Comparison of ENCODE assay signal across 27 mouse cellular contexts in the genomic region with DNA sequence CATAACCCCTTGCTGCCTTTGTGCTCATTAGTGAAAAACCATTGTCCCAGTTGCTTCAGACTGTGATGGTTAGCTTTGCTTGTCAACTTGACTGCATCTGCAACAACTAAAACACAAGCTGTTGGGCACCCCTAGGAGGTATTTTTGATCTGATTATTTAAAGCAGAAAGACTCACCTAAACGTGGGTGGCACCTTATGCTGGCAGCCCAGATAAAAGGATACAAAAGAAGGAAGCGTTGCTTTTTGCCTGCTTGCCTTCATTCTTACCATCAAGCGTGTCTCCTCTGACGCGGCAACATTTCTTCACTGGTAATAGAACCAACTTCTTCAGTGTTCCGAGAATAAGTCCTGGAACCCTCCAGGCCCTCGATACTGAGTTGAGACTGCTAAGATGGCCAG.
DNase-seq lines count a peak whose midpoint lies in the region; ATAC-seq lines count a peak whose summit lies in the region.
"Had no signal": no experiment of that assay in that cellular context is flagged by ENCODE, and none has a peak within 500 bp of the region (broad histone marks: within the 10 kb centered on the region; RNA-seq: fewer than 3 reads in every experiment).

No protein-coding gene starts in this region.

- H3K4me2 ChIP-seq in forebrain, embryonic 12.5 days, result no peak overlapping the region
- no peak overlapping the region for H3K4me2 ChIP-seq in forebrain, embryonic 15.5 days (replicated peaks)
- H3K4me2 ChIP-seq: embryonic facial prominence, embryonic 13.5 days; forebrain, embryonic 13.5 days; heart, embryonic 12.5 days; limb, embryonic 13.5 days; liver, embryonic 12.5 days; midbrain, embryonic 12.5 days; neural tube, embryonic 12.5 days had no signal

- no peaks in the 10 kb centered on the region for H3K4me1 ChIP-seq in forebrain, embryonic 12.5 days
- H3K4me1 ChIP-seq in forebrain, embryonic 15.5 days, result no peaks in the 10 kb centered on the region
- H3K4me1 ChIP-seq: embryonic facial prominence, embryonic 13.5 days; heart, embryonic 12.5 days; limb, embryonic 13.5 days; liver, embryonic 12.5 days; midbrain, embryonic 12.5 days; neural tube, embryonic 12.5 days had no signal

- no peaks in the 10 kb centered on the region for H3K36me3 ChIP-seq in forebrain, embryonic 12.5 days (replicated peaks)
- no peaks in the 10 kb centered on the region for H3K36me3 ChIP-seq in forebrain, embryonic 15.5 days
- H3K36me3 ChIP-seq: embryonic facial prominence, embryonic 13.5 days; heart, embryonic 12.5 days; limb, embryonic 13.5 days; liver, embryonic 12.5 days; midbrain, embryonic 12.5 days; neural tube, embryonic 12.5 days had no signal

- H3K9me3 ChIP-seq in forebrain, embryonic 12.5 days, result no peaks in the 10 kb centered on the region
- H3K9me3 ChIP-seq in forebrain, embryonic 15.5 days, result no peaks in the 10 kb centered on the region
- H3K9me3 ChIP-seq: embryonic facial prominence, embryonic 13.5 days; forebrain, embryonic 13.5 days; heart, embryonic 12.5 days; limb, embryonic 13.5 days; liver, embryonic 12.5 days; midbrain, embryonic 12.5 days; neural tube, embryonic 12.5 days had no signal

- H3K27ac ChIP-seq in forebrain, embryonic 12.5 days, result 0 out of 2 replicates have a peak overlapping the region, but pooled peaks have one; percentile 8
- H3K27ac ChIP-seq in forebrain, embryonic 15.5 days (replicated peaks), result no peak overlapping the region
- H3K27ac ChIP-seq: embryonic facial prominence, embryonic 13.5 days; forebrain, embryonic 13.5 days; limb, embryonic 13.5 days; liver, embryonic 12.5 days; midbrain, embryonic 12.5 days; neural tube, embryonic 12.5 days; stomach, postnatal 0 days had no signal

- no peak overlapping the region for H3K9ac ChIP-seq in forebrain, embryonic 12.5 days
- H3K9ac ChIP-seq in forebrain, embryonic 15.5 days (replicated peaks), result no peak overlapping the region
- H3K9ac ChIP-seq: embryonic facial prominence, embryonic 13.5 days; forebrain, embryonic 13.5 days; heart, embryonic 12.5 days; limb, embryonic 13.5 days; liver, embryonic 12.5 days; midbrain, embryonic 12.5 days; neural tube, embryonic 12.5 days had no signal

- 80% methylated on average over 7 of the region's 7 CpGs for WGBS in forebrain, embryonic 12.5 days
- WGBS in forebrain, embryonic 15.5 days, result 73% methylated on average over 7 of the region's 7 CpGs

- H3K4me3 ChIP-seq in forebrain, embryonic 12.5 days (replicated peaks), result no peak overlapping the region
- no peak overlapping the region for H3K4me3 ChIP-seq in forebrain, embryonic 15.5 days
- H3K4me3 ChIP-seq: embryonic facial prominence, embryonic 13.5 days; erythroblast, embryonic 14.5 days; forebrain, embryonic 13.5 days; heart, embryonic 12.5 days; limb, embryonic 13.5 days; liver, embryonic 12.5 days; midbrain, embryonic 12.5 days; neural tube, embryonic 12.5 days had no signal

- DNase-seq in layer of hippocampus, adult 8-10 months (ENCODE audit: low spot score in 2 of 2), result peak; percentile 19 to 35
- no peak for DNase-seq in layer of hippocampus, postnatal 10 days (ENCODE audit: low spot score in 2 of 2)
- peak; percentile 32 for DNase-seq in retina, embryonic 14.5 days (ENCODE audit: low spot score)
- DNase-seq in retina, postnatal 1 day, result no peak
- DNase-seq in urinary bladder, adult 2 months (ENCODE audit: low spot score), result no peak
- DNase-seq: adrenal gland, postnatal 14 days; cerebellum, adult 8-10 months; cerebellum, postnatal 36 days; embryo, embryonic 11 days; gastrocnemius, postnatal 25 days; heart, adult 18-20 months; heart, postnatal 10 days; kidney, postnatal 25 days; lung, adult 2 months; lung, postnatal 14 days had no signal

- no peak for ATAC-seq in forebrain, embryonic 12.5 days (ENCODE audit: low FRiP score)
- ATAC-seq in forebrain, embryonic 15.5 days (replicated peaks), result no peak
- ATAC-seq: forebrain, embryonic 13.5 days; intestine, postnatal 0 days; liver, embryonic 12.5 days had no signal

- H3K27me3 ChIP-seq in forebrain, embryonic 12.5 days, result no peaks in the 10 kb centered on the region
- no peaks in the 10 kb centered on the region for H3K27me3 ChIP-seq in forebrain, embryonic 15.5 days
- H3K27me3 ChIP-seq: embryonic facial prominence, embryonic 13.5 days; forebrain, embryonic 13.5 days; limb, embryonic 13.5 days; liver, embryonic 12.5 days; midbrain, embryonic 12.5 days; neural tube, embryonic 12.5 days had no signal

Comparison
In these comparisons a context has a peak if more than half of its experiments do, and no peak if none do; other contexts are left out.
1. DNase-seq: peak in layer of hippocampus, adult 8-10 months (2 of 2) and retina, embryonic 14.5 days (single experiment); none in layer of hippocampus, postnatal 10 days (0 of 2), retina, postnatal 1 day (single experiment) and urinary bladder, adult 2 months (single experiment).